Mouse (Mus musculus) lung, embryonic 15.5 days (tissue): ENCODE results near the gene Tenm2. TPM values are rescaled to one million over a fixed set of nuclear protein-coding genes. Genes with fewer than 3 reads are reported as not detected.
A peak's percentile ranks its signal among the peaks of the same experiment; 100 is the strongest.

Source experiments
- ATAC-seq: fragments of 200-750 bp; cut with Nextera tagmentation; 2 replicates; pipeline ENCODE4 v1.8.0; 2017; ENCODE audit warnings: moderate number of reproducible peaks, borderline replicate concordance; ENCODE audit not compliant: low FRiP score, low TSS enrichment; ENCODE audit errors: extremely low read depth
- H3K27ac ChIP-seq: fragments of 300-500 bp; sonication (generic); 2 replicates; pipeline ENCODE4 v1.5.1; 2015; ENCODE audit warnings: moderate library complexity, mild to moderate bottlenecking, inconsistent platforms
- H3K27me3 ChIP-seq: fragments of 300-500 bp; sonication (generic); 2 replicates; pipeline ENCODE4 v1.6.1; 2015; ENCODE audit warnings: inconsistent platforms
- H3K36me3 ChIP-seq: fragments of 300-500 bp; sonication (generic); 2 replicates; pipeline ENCODE4 v1.6.1; 2015; ENCODE audit warnings: inconsistent platforms
- H3K4me1 ChIP-seq: fragments of 300-500 bp; sonication (generic); 2 replicates; pipeline ENCODE4 v1.6.1; 2015; ENCODE audit warnings: inconsistent platforms
- H3K4me2 ChIP-seq: fragments of 300-500 bp; sonication (generic); 2 replicates; pipeline ENCODE4 v1.6.1; 2015; ENCODE audit warnings: inconsistent platforms, mild to moderate bottlenecking, moderate library complexity
- H3K4me3 ChIP-seq: fragments of 300-500 bp; sonication (generic); 2 replicates; pipeline ENCODE4 v1.5.1; 2015; ENCODE audit warnings: mild to moderate bottlenecking, inconsistent platforms
- H3K9ac ChIP-seq: fragments of 300-500 bp; sonication (generic); 2 replicates; pipeline ENCODE4 v1.6.1; 2015; ENCODE audit warnings: inconsistent platforms
- H3K9me3 ChIP-seq: fragments of 300-500 bp; sonication (generic); 2 replicates; pipeline ENCODE4 v1.6.1; 2016; ENCODE audit warnings: inconsistent platforms
- WGBS: fragments of 180-500 bp; shearing (Covaris S2); methylation state at CpG from one replicate; pipeline ENCODE4 v1.1.7; 2015; 5-methylcytosine and 5-hydroxymethylcytosine counted together
- polyA plus RNA-seq: library from polyadenylated mRNA; unstranded; fragments of >200 nt; fragmentation: Nextera tagmentation; extraction: Ambion mirVana; gene quantifications from 2 replicates; pipeline ENCODE4 v1.2.1, GENCODE M21; 2015

The Tenm2 gene
- polyA plus RNA-seq, 1 experiment from 2014 or later = 0.44 TPM

GRCm38 (mm10) chr11:36041411-36041810, 1194.4 kb downstream of the Tenm2 start:
- WGBS = 73% methylated on average over 13 of the region's 13 CpGs
- H3K27me3 ChIP-seq = peaks cover 24% of the 10 kb centered on the region
- no peak overlapping the region for H3K4me2 ChIP-seq
- H3K4me1 ChIP-seq = 0 out of 2 replicates have a peak, but pooled peaks cover 5% of the 10 kb centered on the region
- no peaks in the 10 kb centered on the region for H3K9me3 ChIP-seq
- ATAC-seq = no peak
- no peak overlapping the region for H3K4me3 ChIP-seq
- no peak overlapping the region for H3K27ac ChIP-seq
- no peak overlapping the region for H3K9ac ChIP-seq
- H3K36me3 ChIP-seq = no peaks in the 10 kb centered on the region

DNA sequence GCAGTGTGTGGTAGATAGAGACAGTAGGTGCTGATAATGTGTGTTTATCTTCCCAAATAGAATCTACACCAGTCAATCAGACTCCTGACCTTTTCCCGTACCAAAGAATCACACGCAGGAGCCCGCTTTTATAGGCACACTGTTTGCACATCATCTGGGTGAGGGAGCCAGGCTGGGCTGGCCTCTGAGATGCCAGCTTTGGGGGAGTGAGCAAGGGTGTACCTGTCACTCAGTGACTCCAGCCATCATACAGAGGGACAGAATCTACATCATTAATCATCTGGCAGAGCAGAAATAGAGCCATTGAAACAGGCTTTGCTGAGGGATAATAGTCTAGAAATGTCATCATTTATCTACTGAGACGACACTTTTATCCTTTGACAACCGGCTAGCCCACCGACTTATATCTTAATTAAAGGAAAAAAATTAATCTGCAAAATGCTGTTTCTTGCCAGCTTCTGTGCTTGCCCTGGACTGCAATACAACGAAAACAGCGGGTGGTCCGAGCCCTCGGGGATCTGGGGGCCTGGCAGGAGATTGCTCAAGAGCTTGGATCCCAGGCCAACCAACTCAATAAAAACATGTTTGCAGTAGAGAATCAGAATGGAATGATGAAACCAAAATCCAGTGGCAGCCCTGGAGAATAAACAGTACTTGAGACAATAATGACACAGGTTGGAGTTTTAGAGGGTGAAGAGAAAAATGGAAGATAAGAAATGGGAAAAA, 1195.1 kb downstream of the Tenm2 start:
- Histone ChIP-seq H3K9me3 (no peaks in the 10 kb centered on the region), H3K27ac (no peak overlapping the region), H3K27me3 (peaks cover 24% of the 10 kb centered on the region), H3K36me3 (no peaks in the 10 kb centered on the region), H3K4me2 (no peak overlapping the region), H3K4me1 (peaks cover 9% of the 10 kb centered on the region; the same call in 1 of the 2 replicates), H3K9ac (no peak overlapping the region), H3K4me3 (no peak overlapping the region)
- no peak for ATAC-seq
- 44% methylated on average over 10 of the region's 10 CpGs for WGBS

GRCm38 (mm10) chr11:36039825-36040224, 1195.9 kb downstream of the Tenm2 start:
- H3K36me3 ChIP-seq = no peaks in the 10 kb centered on the region
- no peak overlapping the region for H3K9ac ChIP-seq
- peaks cover 23% of the 10 kb centered on the region for H3K27me3 ChIP-seq
- no peaks in the 10 kb centered on the region for H3K9me3 ChIP-seq
- no peak for ATAC-seq
- no peak overlapping the region for H3K27ac ChIP-seq
- peaks cover 9% of the 10 kb centered on the region; the same call in 1 of the 2 replicates for H3K4me1 ChIP-seq
- 83% methylated on average over 10 of the region's 10 CpGs for WGBS
- no peak overlapping the region for H3K4me3 ChIP-seq
- no peak overlapping the region for H3K4me2 ChIP-seq

- H3K4me3 ChIP-seq = no peak overlapping the region
- no peak overlapping the region for H3K27ac ChIP-seq
- no peaks in the 10 kb centered on the region for H3K9me3 ChIP-seq
- H3K36me3 ChIP-seq = no peaks in the 10 kb centered on the region
- WGBS = 56% methylated on average over 3 of the region's 3 CpGs
- H3K4me2 ChIP-seq = no peak overlapping the region
- H3K9ac ChIP-seq = no peak overlapping the region
- H3K27me3 ChIP-seq = peaks cover 9% of the 10 kb centered on the region
- no peak for ATAC-seq
- peaks cover 9% of the 10 kb centered on the region; the same call in 1 of the 2 replicates for H3K4me1 ChIP-seq
These were observed 1197.4 kb downstream of the Tenm2 start for GRCm38 (mm10) chr11:36038386-36038785.

DNA sequence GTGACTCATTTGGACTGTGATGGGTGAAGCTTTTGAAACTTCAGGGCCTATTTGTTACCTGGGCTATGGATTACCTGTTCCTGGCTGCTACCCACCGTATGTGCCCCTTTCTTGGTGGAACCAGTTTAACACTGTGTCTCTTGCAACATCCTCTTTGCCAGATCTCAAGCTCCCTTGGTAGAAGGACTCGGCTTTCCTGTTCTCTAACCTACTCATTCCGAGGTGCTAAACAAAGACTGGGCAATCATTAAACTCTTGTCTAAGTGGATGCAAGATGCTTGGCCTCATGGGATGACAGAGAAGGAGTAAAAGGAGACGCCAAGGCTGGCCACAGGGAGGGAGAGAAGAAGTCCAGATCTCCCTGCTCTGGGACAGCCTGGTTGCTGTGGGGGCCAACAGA, 1198.5 kb downstream of the Tenm2 start:
- no peak overlapping the region for H3K9ac ChIP-seq
- H3K4me1 ChIP-seq = peaks cover 9% of the 10 kb centered on the region; the same call in 1 of the 2 replicates
- H3K4me3 ChIP-seq = no peak overlapping the region
- no peak for ATAC-seq
- H3K27ac ChIP-seq = no peak overlapping the region
- WGBS = 58% methylated on average over 4 of the region's 4 CpGs
- no peaks in the 10 kb centered on the region for H3K9me3 ChIP-seq
- no peak overlapping the region for H3K4me2 ChIP-seq
- no peaks in the 10 kb centered on the region for H3K36me3 ChIP-seq
- peaks cover 9% of the 10 kb centered on the region for H3K27me3 ChIP-seq

- Histone ChIP-seq H3K4me1 (peaks cover 9% of the 10 kb centered on the region; the same call in 1 of the 2 replicates), H3K9me3 (no peaks in the 10 kb centered on the region), H3K36me3 (no peaks in the 10 kb centered on the region), H3K9ac (no peak overlapping the region), H3K4me2 (no peak overlapping the region), H3K27me3 (peaks cover 6% of the 10 kb centered on the region), H3K27ac (peak overlapping the region; percentile 9; the same call in 1 of the 2 replicates), H3K4me3 (no peak overlapping the region)
- peak; percentile 87 for ATAC-seq
- 28% methylated on average over 7 of the region's 7 CpGs for WGBS
These were observed 1199.6 kb downstream of the Tenm2 start for GRCm38 (mm10) chr11:36036061-36036695.

DNA sequence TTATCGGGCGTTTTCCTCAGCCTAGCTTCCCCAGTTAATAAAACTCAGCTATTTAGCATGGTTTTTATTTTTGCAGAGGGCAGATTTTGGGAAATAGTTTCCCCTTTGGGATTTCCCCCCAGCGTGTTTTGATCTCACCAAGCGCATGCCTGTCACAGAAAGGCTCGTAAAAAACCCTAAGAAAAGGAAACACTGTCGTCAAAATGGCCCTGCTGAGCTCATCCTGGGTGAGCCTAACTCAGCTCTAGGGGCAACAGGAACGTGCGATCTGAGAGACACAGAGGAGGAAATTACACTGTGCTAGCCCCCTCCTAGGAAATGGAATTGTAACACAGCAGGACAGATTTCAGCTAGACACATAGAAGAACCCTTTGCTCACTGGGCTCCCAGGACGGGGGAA, 1204.0 kb downstream of the Tenm2 start:
- Histone ChIP-seq H3K4me2 (no peak overlapping the region), H3K4me3 (no peak overlapping the region), H3K27ac (no peak overlapping the region), H3K9ac (no peak overlapping the region), H3K4me1 (peaks cover 7% of the 10 kb centered on the region; the same call in 1 of the 2 replicates), H3K27me3 (peaks cover 5% of the 10 kb centered on the region; the same call in 1 of the 2 replicates), H3K9me3 (no peaks in the 10 kb centered on the region), H3K36me3 (no peaks in the 10 kb centered on the region)
- 48% methylated on average over 9 of the region's 9 CpGs for WGBS
- ATAC-seq = no peak

- WGBS = 51% methylated on average over 3 of the region's 3 CpGs
- Histone ChIP-seq H3K4me2 (no peak overlapping the region), H3K9ac (no peak overlapping the region), H3K27ac (no peak overlapping the region), H3K36me3 (no peaks in the 10 kb centered on the region), H3K4me1 (no peaks in the 10 kb centered on the region), H3K4me3 (no peak overlapping the region), H3K27me3 (no peaks in the 10 kb centered on the region), H3K9me3 (no peaks in the 10 kb centered on the region)
- ATAC-seq = no peak
These were observed 1215.8 kb downstream of the Tenm2 start for GRCm38 (mm10) chr11:36020009-36020408.

DNA sequence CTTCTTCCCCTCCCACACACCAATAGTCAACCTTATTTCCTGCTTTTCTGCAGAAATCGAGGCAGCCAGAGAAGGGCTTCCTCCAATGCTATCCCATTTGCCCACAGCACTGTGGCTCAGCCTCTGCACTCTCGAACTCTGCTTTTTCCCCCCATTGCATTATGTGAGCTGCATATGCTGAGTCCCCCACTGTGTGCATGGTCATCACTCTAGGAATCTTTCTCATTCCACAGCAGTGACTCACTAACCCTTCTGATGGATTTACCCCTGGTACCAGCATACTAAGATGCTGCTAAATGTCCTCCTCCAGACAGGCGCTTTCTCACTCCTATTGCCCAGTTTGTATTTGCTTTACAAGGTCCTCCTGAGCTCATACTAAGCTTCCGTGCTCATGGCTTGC, 1222.6 kb downstream of the Tenm2 start:
- Histone ChIP-seq H3K27ac (no peak overlapping the region), H3K9me3 (no peaks in the 10 kb centered on the region), H3K4me2 (no peak overlapping the region), H3K4me1 (no peaks in the 10 kb centered on the region), H3K9ac (no peak overlapping the region), H3K36me3 (no peaks in the 10 kb centered on the region), H3K4me3 (no peak overlapping the region), H3K27me3 (no peaks in the 10 kb centered on the region)
- 52% methylated on average over 4 of the region's 4 CpGs for whole genome bisulfite sequencing
- no peak for ATAC-seq

DNA sequence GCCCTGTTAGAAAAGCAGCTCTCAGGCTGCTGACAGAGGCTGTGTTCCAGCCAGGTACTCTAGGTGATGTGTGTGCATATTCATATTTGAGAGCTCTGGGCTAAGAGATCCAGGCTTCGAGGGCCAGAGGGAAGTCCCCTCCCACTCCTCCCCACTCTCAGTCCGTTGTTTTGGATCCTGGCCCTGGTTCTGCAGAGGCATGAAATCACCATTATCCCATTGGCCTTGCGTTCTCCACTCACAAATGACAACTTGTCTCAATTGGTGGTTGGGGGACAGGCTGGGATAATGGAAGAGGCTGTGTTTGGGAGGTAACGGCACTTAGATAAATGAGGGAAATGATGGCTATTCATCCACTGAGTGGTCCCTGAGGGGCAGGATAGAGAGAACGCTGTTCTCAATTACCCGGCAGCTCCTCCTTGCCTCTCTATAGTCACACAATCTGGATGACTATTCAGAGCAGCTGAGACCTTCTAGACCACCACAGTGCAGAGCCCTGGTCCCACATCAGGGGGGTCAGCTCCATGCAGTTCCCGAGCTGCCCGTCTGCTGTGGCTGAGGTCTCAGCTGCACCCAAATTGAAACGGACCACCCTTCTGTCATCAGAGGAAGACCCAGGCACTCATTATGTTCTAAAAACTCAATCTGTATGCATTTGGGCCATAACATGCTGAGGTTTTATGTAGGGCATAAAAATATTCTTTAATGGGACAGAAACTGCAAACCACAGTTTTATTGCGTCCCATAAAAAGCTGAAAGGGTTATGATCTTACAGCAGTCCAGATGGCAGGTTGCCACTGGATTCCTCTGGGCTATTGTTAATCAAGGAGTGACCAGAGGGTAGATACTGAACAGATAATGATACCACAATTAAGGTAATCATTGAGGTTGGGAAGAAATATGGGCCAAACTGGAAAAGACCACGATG, 1226.2 kb downstream of the Tenm2 start:
- WGBS = 78% methylated on average over 11 of the region's 11 CpGs
- Histone ChIP-seq H3K36me3 (no peaks in the 10 kb centered on the region), H3K4me3 (no peak overlapping the region), H3K27me3 (no peaks in the 10 kb centered on the region), H3K27ac (no peak overlapping the region), H3K4me1 (no peaks in the 10 kb centered on the region), H3K9ac (no peak overlapping the region), H3K9me3 (no peaks in the 10 kb centered on the region), H3K4me2 (no peak overlapping the region)
- ATAC-seq = no peak

DNA sequence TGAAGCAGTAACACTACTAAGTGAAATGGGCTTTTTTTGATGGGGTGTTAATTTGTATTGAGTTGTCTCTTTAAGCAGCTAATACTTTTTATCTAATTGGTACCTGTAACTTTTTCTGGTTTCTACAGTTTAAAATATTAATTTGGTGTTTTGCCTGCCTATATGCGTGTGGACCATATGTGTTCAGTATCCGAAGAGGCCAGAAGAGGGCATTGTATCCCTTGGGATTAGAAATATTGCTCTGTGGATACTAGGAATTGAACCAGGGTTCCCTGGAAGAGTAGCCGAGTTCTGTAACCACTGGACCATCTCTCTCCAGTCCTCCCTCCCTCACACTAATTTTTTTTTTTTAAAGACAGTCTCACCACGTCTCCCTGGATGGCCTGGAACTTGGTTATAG, 1232.9 kb downstream of the Tenm2 start:
- no peak overlapping the region for H3K4me3 ChIP-seq
- H3K27ac ChIP-seq = no peak overlapping the region
- WGBS = 44% methylated on average over 4 of the region's 4 CpGs
- no peaks in the 10 kb centered on the region for H3K36me3 ChIP-seq
- peaks cover 11% of the 10 kb centered on the region; the same call in 1 of the 2 replicates for H3K4me1 ChIP-seq
- peaks cover 15% of the 10 kb centered on the region; the same call in 1 of the 2 replicates for H3K27me3 ChIP-seq
- H3K4me2 ChIP-seq = no peak overlapping the region
- no peaks in the 10 kb centered on the region for H3K9me3 ChIP-seq
- ATAC-seq = no peak
- H3K9ac ChIP-seq = no peak overlapping the region
